Mouse (Mus musculus): ENCODE results near the gene Usp30. TPM values are rescaled to one million over a fixed set of nuclear protein-coding genes. Genes with fewer than 3 reads are reported as not detected.

Gene Usp30
- polyA plus RNA-seq, 1 experiment from 2014 or later = 5.5 TPM

DNA sequence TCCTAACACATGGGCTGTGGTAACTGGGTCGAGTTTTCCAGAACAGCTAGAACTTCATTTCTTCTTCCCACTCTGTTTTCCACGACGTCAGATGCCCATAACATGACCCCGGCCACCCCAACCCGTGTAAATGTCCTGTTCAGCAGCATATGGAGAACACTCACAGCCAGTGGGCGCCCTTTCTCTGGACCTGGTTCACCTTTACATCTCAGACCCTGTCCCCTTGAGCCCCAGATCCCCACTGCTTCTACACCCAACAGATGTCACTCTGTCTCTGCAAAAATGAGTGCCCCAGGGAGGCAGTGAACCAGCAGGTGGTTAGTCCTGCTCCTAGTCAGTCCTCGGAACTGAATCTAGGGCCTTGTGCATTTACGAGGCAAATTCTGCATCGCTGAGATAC, 2.7 kb downstream of the Usp30 start:
- 68% methylated on average over 9 of the region's 9 CpGs for WGBS
- H3K9me3 ChIP-seq (ENCODE audit: control insufficient read depth) = no peaks in the 10 kb centered on the region
- no peak for TF ChIP-seq CTCF (IDR thresholded peaks at IDR 0.05; ENCODE audit: low read depth)
- H3K4me3 ChIP-seq (ENCODE audit: low read depth, low read length) = no peak overlapping the region
- no peak for ATAC-seq
- no peak overlapping the region for H3K9ac ChIP-seq (ENCODE audit: low read depth, low read length)
- H3K4me2 ChIP-seq (replicated peaks; ENCODE audit: low read depth) = no peak overlapping the region
- H3K4me1 ChIP-seq (replicated peaks; ENCODE audit: control insufficient read depth, insufficient read depth, low read length) = no peaks in the 10 kb centered on the region
- no peak overlapping the region for H3K27ac ChIP-seq (ENCODE audit: low read depth, low read length)
- no peaks in the 10 kb centered on the region for H3K36me3 ChIP-seq (ENCODE audit: control insufficient read depth, insufficient read depth)
- no peaks in the 10 kb centered on the region for H3K27me3 ChIP-seq (replicated peaks; ENCODE audit: control insufficient read depth, insufficient read depth, low read length)

DNA sequence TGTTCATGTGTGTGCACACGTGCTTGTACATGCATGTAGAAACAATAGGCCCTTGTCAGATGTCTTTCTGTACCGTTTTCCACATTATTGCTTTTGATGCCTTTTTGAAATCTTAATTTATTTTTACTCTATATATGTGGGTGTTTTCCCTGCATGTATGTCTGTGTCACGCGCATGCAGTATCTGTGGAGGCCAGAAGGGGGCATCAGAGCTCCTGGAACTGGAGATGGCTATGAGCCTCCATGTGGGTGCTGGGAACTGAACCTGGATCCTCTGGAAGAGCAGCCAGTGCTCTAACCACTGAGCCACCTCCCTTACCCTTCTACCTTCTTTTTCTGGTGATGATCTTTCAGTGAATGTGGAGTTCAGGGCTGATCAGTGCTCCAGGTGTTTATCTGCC, 5.6 kb downstream of the Usp30 start:
- no peak for ATAC-seq
- Histone ChIP-seq H3K4me3 (ENCODE audit: low read depth, low read length) (no peak overlapping the region), H3K27ac (ENCODE audit: low read depth, low read length) (no peak overlapping the region), H3K4me2 (replicated peaks; ENCODE audit: low read depth) (no peak overlapping the region), H3K4me1 (replicated peaks; ENCODE audit: control insufficient read depth, insufficient read depth, low read length) (no peaks in the 10 kb centered on the region), H3K36me3 (ENCODE audit: control insufficient read depth, insufficient read depth) (no peaks in the 10 kb centered on the region), H3K9ac (ENCODE audit: low read depth, low read length) (no peak overlapping the region), H3K27me3 (replicated peaks; ENCODE audit: control insufficient read depth, insufficient read depth, low read length) (no peaks in the 10 kb centered on the region), H3K9me3 (ENCODE audit: control insufficient read depth) (no peaks in the 10 kb centered on the region)
- 0 out of 2 replicates have a peak, but pooled peaks have one; percentile 14 for TF ChIP-seq CTCF (IDR thresholded peaks at IDR 0.05; ENCODE audit: low read depth)
- WGBS = 95% methylated on average over 4 of the region's 4 CpGs

DNA sequence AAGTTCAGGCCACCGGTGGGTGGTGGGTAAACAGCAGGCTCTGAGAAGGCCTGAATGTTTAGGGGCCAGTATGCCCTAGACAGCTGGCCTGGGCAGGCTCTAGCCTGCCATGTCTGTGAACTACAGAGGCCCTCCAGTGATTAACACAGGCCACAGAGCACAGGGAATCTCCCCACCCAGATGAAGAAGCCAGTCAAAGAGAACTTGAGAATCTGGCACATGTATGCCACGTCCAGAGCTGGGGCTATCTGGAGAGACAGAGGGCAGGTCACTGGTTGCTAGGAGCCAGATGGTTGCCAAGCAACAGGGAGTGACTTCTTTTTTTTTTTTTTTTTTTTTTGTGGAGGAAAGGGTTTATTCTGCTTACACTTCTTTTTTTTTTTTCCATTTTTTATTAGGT, 7.0 kb downstream of the Usp30 start:
- H3K36me3 ChIP-seq (ENCODE audit: control insufficient read depth, insufficient read depth) = no peaks in the 10 kb centered on the region
- no peak overlapping the region for H3K4me2 ChIP-seq (replicated peaks; ENCODE audit: low read depth)
- H3K9ac ChIP-seq (ENCODE audit: low read depth, low read length) = no peak overlapping the region
- no peaks in the 10 kb centered on the region for H3K4me1 ChIP-seq (replicated peaks; ENCODE audit: control insufficient read depth, insufficient read depth, low read length)
- H3K27me3 ChIP-seq (replicated peaks; ENCODE audit: control insufficient read depth, insufficient read depth, low read length) = no peaks in the 10 kb centered on the region
- H3K27ac ChIP-seq (ENCODE audit: low read depth, low read length) = no peak overlapping the region
- no peak overlapping the region for H3K4me3 ChIP-seq (ENCODE audit: low read depth, low read length)
- no peak for TF ChIP-seq CTCF (IDR thresholded peaks at IDR 0.05; ENCODE audit: low read depth)
- ATAC-seq = no peak
- H3K9me3 ChIP-seq (ENCODE audit: control insufficient read depth) = no peaks in the 10 kb centered on the region
- WGBS = 49% methylated on average over 2 of the region's 2 CpGs

DNA sequence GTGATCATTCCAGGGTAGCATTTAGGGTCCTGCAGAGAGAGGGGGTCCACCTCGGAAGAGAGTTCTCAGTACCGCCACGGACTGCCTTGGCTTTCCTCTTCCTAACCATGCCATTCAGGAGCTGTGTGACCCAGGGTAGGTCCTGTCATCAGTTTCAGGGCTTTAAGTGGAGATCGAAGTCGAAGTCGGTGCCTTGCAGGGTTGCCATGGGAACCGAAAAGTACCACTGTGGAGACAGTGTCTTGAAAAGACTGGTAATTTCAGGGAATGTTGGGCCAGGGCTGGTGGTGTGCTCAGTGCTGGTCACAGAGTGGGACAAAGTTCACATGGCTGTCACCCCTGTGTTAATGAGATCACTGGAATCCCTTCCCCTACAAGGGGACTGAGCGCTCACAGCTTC, 11.7 kb downstream of the Usp30 start:
- ATAC-seq = no peak
- no peaks in the 10 kb centered on the region for H3K27me3 ChIP-seq (replicated peaks; ENCODE audit: control insufficient read depth, insufficient read depth, low read length)
- H3K4me1 ChIP-seq (replicated peaks; ENCODE audit: control insufficient read depth, insufficient read depth, low read length) = no peaks in the 10 kb centered on the region
- H3K27ac ChIP-seq (ENCODE audit: low read depth, low read length) = no peak overlapping the region
- H3K4me2 ChIP-seq (replicated peaks; ENCODE audit: low read depth) = no peak overlapping the region
- no peak for TF ChIP-seq CTCF (IDR thresholded peaks at IDR 0.05; ENCODE audit: low read depth)
- no peaks in the 10 kb centered on the region for H3K36me3 ChIP-seq (ENCODE audit: control insufficient read depth, insufficient read depth)
- WGBS = 77% methylated on average over 8 of the region's 8 CpGs
- H3K9ac ChIP-seq (ENCODE audit: low read depth, low read length) = no peak overlapping the region
- no peak overlapping the region for H3K4me3 ChIP-seq (ENCODE audit: low read depth, low read length)
- H3K9me3 ChIP-seq (ENCODE audit: control insufficient read depth) = no peaks in the 10 kb centered on the region

DNA sequence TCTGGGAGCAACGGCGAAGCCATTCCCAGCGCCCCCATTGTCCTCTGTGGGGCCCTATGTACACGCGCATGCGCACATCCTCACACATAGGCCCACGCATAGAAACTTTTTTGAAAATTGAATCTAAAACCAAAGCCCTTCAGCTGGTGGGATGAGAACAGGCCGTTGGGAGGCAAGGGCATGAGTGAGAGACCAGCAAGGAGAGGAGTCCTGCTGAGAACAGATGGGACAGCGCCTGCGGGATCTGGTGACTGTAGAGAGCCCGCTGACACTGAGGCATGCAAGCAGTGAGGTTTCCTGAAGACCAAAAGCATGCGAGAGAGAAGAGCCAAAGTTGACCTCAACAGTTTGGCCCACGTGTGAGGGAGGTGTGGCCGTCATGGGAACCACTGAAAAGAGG, 20.2 kb downstream of the Usp30 start:
- 78% methylated on average over 14 of the region's 14 CpGs for WGBS
- Histone ChIP-seq H3K36me3 (ENCODE audit: control insufficient read depth, insufficient read depth) (no peaks in the 10 kb centered on the region), H3K4me1 (replicated peaks; ENCODE audit: control insufficient read depth, insufficient read depth, low read length) (no peaks in the 10 kb centered on the region), H3K9me3 (ENCODE audit: control insufficient read depth) (no peaks in the 10 kb centered on the region), H3K27me3 (replicated peaks; ENCODE audit: control insufficient read depth, insufficient read depth, low read length) (peaks cover 1% of the 10 kb centered on the region; the same call in 1 of the 2 replicates), H3K27ac (ENCODE audit: low read depth, low read length) (no peak overlapping the region), H3K4me2 (replicated peaks; ENCODE audit: low read depth) (no peak overlapping the region), H3K4me3 (ENCODE audit: low read depth, low read length) (no peak overlapping the region), H3K9ac (ENCODE audit: low read depth, low read length) (no peak overlapping the region)
- ATAC-seq = no peak
- TF ChIP-seq CTCF (IDR thresholded peaks at IDR 0.05; ENCODE audit: low read depth) = no peak

DNA sequence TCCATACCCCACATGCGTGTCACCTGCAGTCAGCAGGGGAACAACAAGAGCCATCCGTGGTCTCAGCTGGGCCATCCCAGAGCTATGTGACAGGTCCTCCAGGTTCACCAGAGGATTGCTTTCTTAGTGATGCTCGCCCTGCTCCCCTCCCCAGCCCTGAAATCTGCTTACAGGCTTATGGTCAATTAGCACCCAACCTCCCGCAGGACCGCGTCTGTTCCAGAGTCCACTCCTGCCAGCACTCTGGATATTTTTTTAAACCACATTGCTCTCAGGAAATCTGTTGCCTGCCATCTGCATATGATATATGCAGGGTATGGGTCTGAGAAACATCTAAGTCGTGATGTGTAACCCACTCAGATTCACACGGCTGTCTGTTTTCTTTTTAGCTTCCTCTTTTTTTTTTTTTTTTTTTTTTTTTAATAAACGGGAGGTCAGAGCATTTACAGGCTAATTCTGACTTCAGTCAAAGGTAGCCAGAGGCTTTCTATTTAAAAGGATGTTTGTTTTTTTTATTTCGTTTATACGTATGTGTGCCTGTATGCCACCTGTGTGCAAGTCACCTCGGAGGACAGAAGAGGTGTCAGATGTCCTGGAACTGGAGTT, 22.7 kb downstream of the Usp30 start:
- Histone ChIP-seq H3K4me1 (replicated peaks; ENCODE audit: control insufficient read depth, insufficient read depth, low read length) (no peaks in the 10 kb centered on the region), H3K9ac (ENCODE audit: low read depth, low read length) (no peak overlapping the region), H3K27me3 (replicated peaks; ENCODE audit: control insufficient read depth, insufficient read depth, low read length) (peaks cover 11% of the 10 kb centered on the region; the same call in 1 of the 2 replicates), H3K4me3 (ENCODE audit: low read depth, low read length) (no peak overlapping the region), H3K27ac (ENCODE audit: low read depth, low read length) (no peak overlapping the region), H3K36me3 (ENCODE audit: control insufficient read depth, insufficient read depth) (no peaks in the 10 kb centered on the region), H3K9me3 (ENCODE audit: control insufficient read depth) (no peaks in the 10 kb centered on the region), H3K4me2 (replicated peaks; ENCODE audit: low read depth) (no peak overlapping the region)
- TF ChIP-seq CTCF (IDR thresholded peaks at IDR 0.05; ENCODE audit: low read depth) = no peak
- 71% methylated on average over 12 of the region's 12 CpGs for WGBS
- no peak for ATAC-seq

Data from intestine, postnatal 0 days (tissue).